8 mouse cellular contexts compared by ENCODE assay signal in the genomic region with DNA sequence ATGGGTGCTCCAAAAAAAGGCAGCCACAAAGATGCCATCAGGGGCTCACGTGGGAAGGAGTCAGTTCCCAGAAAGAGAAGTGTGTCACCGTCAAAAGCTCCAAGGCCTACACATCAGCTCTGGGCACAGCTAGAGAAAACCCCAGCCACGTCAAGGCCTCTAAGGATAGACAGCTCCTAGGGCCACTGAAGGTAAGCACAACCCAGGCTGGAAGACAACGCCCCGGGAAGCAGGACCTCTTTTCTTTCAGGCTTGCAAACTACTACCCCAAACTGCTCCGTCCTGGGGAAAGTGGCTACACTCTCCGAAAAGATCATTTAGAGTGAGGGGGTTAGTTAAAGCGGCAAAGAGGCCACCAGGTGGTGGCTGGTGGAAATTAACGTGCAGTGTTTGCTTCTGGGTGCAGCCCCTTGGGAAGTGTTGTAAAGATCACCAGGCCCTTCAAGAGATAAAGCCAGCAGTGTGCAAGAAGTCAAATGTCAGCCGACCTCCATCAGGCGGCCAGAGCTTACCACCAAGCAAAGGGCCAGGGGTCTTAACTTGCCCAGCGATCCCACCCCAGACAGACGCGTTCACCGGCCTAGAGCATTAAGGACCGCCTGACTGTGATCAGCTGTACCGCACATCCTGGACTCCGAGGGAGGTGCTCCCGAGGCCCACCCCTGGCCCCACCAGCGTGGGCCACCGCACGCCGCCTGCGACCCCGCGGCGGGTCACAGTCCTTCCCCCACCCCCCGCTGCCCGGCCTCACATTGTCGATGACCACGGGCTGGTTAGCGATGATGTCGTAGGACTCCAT. TPM values are rescaled to one million over a fixed set of nuclear protein-coding genes. Genes with fewer than 3 reads are reported as not detected.
DNase-seq lines count a peak whose midpoint lies in the region; ATAC-seq and TF ChIP-seq lines count a peak whose summit lies in the region.

No protein-coding gene starts in this region.

- ATAC-seq in embryonic facial prominence, embryonic 14.5 days (ENCODE audit: low read depth), result peak; percentile 62
- ATAC-seq in limb, embryonic 11.5 days (ENCODE audit: insufficient number of reproducible peaks, low FRiP score, low TSS enrichment, low read depth), result peak; percentile 71
- peak; percentile 64 for ATAC-seq in stomach, postnatal 0 days (ENCODE audit: low FRiP score, low TSS enrichment)

- no peaks in the 10 kb centered on the region for H3K27me3 ChIP-seq in embryonic facial prominence, embryonic 14.5 days (replicated peaks; ENCODE audit: control insufficient read depth, insufficient read depth, low read length)
- H3K27me3 ChIP-seq in hindbrain, embryonic 10.5 days (ENCODE audit: insufficient read depth, poor library complexity, severe bottlenecking), result no peaks in the 10 kb centered on the region
- no peaks in the 10 kb centered on the region for H3K27me3 ChIP-seq in limb, embryonic 11.5 days (ENCODE audit: control insufficient read depth, insufficient read depth, low read length)
- no peaks in the 10 kb centered on the region for H3K27me3 ChIP-seq in stomach, postnatal 0 days (ENCODE audit: control insufficient read depth, insufficient read depth, low read length)

- WGBS in embryonic facial prominence, embryonic 14.5 days, result 2% methylated on average over 15 of the region's 33 CpGs
- WGBS in hindbrain, embryonic 10.5 days, result 1% methylated on average over 33 of the region's 33 CpGs
- under 1% methylated on average over 33 of the region's 33 CpGs for WGBS in limb, embryonic 11.5 days
- under 1% methylated on average over 33 of the region's 33 CpGs for WGBS in stomach, postnatal 0 days

- peaks cover 30% of the 10 kb centered on the region for H3K36me3 ChIP-seq in embryonic facial prominence, embryonic 14.5 days (ENCODE audit: control insufficient read depth, insufficient read depth, low read length)
- H3K36me3 ChIP-seq in hindbrain, embryonic 10.5 days, result peaks cover 37% of the 10 kb centered on the region
- H3K36me3 ChIP-seq in limb, embryonic 11.5 days (ENCODE audit: control insufficient read depth, insufficient read depth, low read length), result peaks cover 17% of the 10 kb centered on the region
- H3K36me3 ChIP-seq in stomach, postnatal 0 days (ENCODE audit: control insufficient read depth, insufficient read depth, low read length), result peaks cover 8% of the 10 kb centered on the region; the same call in 1 of the 2 replicates

- H3K4me3 ChIP-seq in embryonic facial prominence, embryonic 14.5 days (ENCODE audit: low read depth, low read length), result peak overlapping the region; percentile 99
- H3K4me3 ChIP-seq in hindbrain, embryonic 10.5 days, result peak overlapping the region; percentile 95
- peak overlapping the region; percentile 93 for H3K4me3 ChIP-seq in limb, embryonic 11.5 days (ENCODE audit: low read depth, low read length)
- H3K4me3 ChIP-seq in stomach, postnatal 0 days (ENCODE audit: low read depth, low read length), result peak overlapping the region; percentile 99

- H3K4me1 ChIP-seq in embryonic facial prominence, embryonic 14.5 days (ENCODE audit: control insufficient read depth, insufficient read depth, low read length), result 0 out of 2 replicates have a peak, but pooled peaks cover 9% of the 10 kb centered on the region
- H3K4me1 ChIP-seq in hindbrain, embryonic 10.5 days (replicated peaks), result peaks cover 26% of the 10 kb centered on the region
- H3K4me1 ChIP-seq in limb, embryonic 11.5 days (ENCODE audit: control insufficient read depth, insufficient read depth, low read length), result peaks cover 6% of the 10 kb centered on the region
- H3K4me1 ChIP-seq in stomach, postnatal 0 days (replicated peaks; ENCODE audit: control insufficient read depth, insufficient read depth), result 0 out of 2 replicates have a peak, but pooled peaks cover 7% of the 10 kb centered on the region

- H3K27ac ChIP-seq in embryonic facial prominence, embryonic 14.5 days (replicated peaks; ENCODE audit: low read depth, low read length), result peak overlapping the region; percentile 84
- H3K27ac ChIP-seq in hindbrain, embryonic 10.5 days, result peak overlapping the region; percentile 96
- peak overlapping the region; percentile 71; the same call in 1 of the 2 replicates for H3K27ac ChIP-seq in limb, embryonic 11.5 days (replicated peaks; ENCODE audit: low read depth, low read length)
- H3K27ac ChIP-seq in stomach, postnatal 0 days (replicated peaks), result peak overlapping the region; percentile 91

- peak overlapping the region; percentile 61 for H3K4me2 ChIP-seq in embryonic facial prominence, embryonic 14.5 days (ENCODE audit: low read depth, low read length)
- peak overlapping the region; percentile 88 for H3K4me2 ChIP-seq in limb, embryonic 11.5 days (ENCODE audit: low read depth, severe bottlenecking)
- peak overlapping the region; percentile 81 for H3K4me2 ChIP-seq in stomach, postnatal 0 days (replicated peaks; ENCODE audit: low read depth)

- TF ChIP-seq EP300 in stomach, postnatal 0 days (optimal IDR thresholded peaks at IDR 0.05), result no peak

- TF ChIP-seq CTCF in stomach, postnatal 0 days (IDR thresholded peaks at IDR 0.05; ENCODE audit: low read depth), result peak; percentile 61

- peak; percentile 22 for DNase-seq in layer of hippocampus, adult 9-11 months
- no peak for DNase-seq in layer of hippocampus, adult 9-10 months (ENCODE audit: low spot score)
- DNase-seq in adipocyte (ENCODE audit: low spot score), result peak; percentile 52
- peak; percentile 62 for DNase-seq in embryonic facial prominence, embryonic 14.5 days (ENCODE audit: low spot score)
- DNase-seq in hindbrain, embryonic 10.5 days (ENCODE audit: low spot score), result no peak
- peak; percentile 57 for DNase-seq in limb, embryonic 11.5 days (ENCODE audit: low spot score)
- peak; percentile 52 for DNase-seq in mesoderm, embryonic 11.5 days (ENCODE audit: low read depth, low spot score)
- DNase-seq in stomach, postnatal 0 days (ENCODE audit: low spot score), result peak; percentile 48

- H3K9me3 ChIP-seq in embryonic facial prominence, embryonic 14.5 days (ENCODE audit: control insufficient read depth, low read length), result no peaks in the 10 kb centered on the region
- H3K9me3 ChIP-seq in hindbrain, embryonic 10.5 days, result 0 out of 2 replicates have a peak, but pooled peaks cover 3% of the 10 kb centered on the region
- no peaks in the 10 kb centered on the region for H3K9me3 ChIP-seq in limb, embryonic 11.5 days (ENCODE audit: control insufficient read depth, low read length)
- H3K9me3 ChIP-seq in stomach, postnatal 0 days (ENCODE audit: control insufficient read depth, low read length), result no peaks in the 10 kb centered on the region

- H3K9ac ChIP-seq in embryonic facial prominence, embryonic 14.5 days (ENCODE audit: low read depth, low read length), result peak overlapping the region; percentile 93
- H3K9ac ChIP-seq in limb, embryonic 11.5 days (ENCODE audit: low read length), result peak overlapping the region; percentile 89
- peak overlapping the region; percentile 94 for H3K9ac ChIP-seq in stomach, postnatal 0 days (ENCODE audit: low read length)

RNA-seq across cellular contexts. Expression of a gene that starts 0.7 kb away (rescaled TPM):
- polyA plus RNA-seq in embryonic facial prominence, embryonic 14.5 days (2014; fragmentation: Nextera tagmentation; extraction: Ambion mirVana), result not detected in 2 replicates
- 0.15 and 0.22 TPM in 2 replicates for polyA plus RNA-seq in hindbrain, embryonic 10.5 days (2016; fragmentation: Nextera tagmentation; extraction: Ambion mirVana)
- polyA plus RNA-seq in limb, embryonic 11.5 days (2014; fragmentation: Nextera tagmentation; extraction: Ambion mirVana), result 0.31 TPM in 1 of 2 replicates, not detected in the other
- polyA plus RNA-seq in stomach, postnatal 0 days (2015; fragmentation: Nextera tagmentation; extraction: Ambion mirVana), result 0.16 TPM in 1 of 2 replicates, not detected in the other

RNA-seq across cellular contexts. Expression of a gene that starts 5.0 kb away (rescaled TPM):
- 92.7 and 96.4 TPM in 2 replicates for polyA plus RNA-seq in embryonic facial prominence, embryonic 14.5 days (2014; fragmentation: Nextera tagmentation; extraction: Ambion mirVana)
- 135 and 147 TPM in 2 replicates for polyA plus RNA-seq in hindbrain, embryonic 10.5 days (2016; fragmentation: Nextera tagmentation; extraction: Ambion mirVana)
- 108 and 123 TPM in 2 replicates for polyA plus RNA-seq in limb, embryonic 11.5 days (2014; fragmentation: Nextera tagmentation; extraction: Ambion mirVana)
- polyA plus RNA-seq in stomach, postnatal 0 days (2015; fragmentation: Nextera tagmentation; extraction: Ambion mirVana), result 60.5 and 62.2 TPM in 2 replicates

RNA-seq across cellular contexts. Expression of a gene that starts 18.0 kb away (rescaled TPM):
- polyA plus RNA-seq in embryonic facial prominence, embryonic 14.5 days (2014; fragmentation: Nextera tagmentation; extraction: Ambion mirVana), result 579 and 661 TPM in 2 replicates
- 566 and 596 TPM in 2 replicates for polyA plus RNA-seq in hindbrain, embryonic 10.5 days (2016; fragmentation: Nextera tagmentation; extraction: Ambion mirVana)
- polyA plus RNA-seq in limb, embryonic 11.5 days (2014; fragmentation: Nextera tagmentation; extraction: Ambion mirVana), result 490 and 518 TPM in 2 replicates
- 829 and 834 TPM in 2 replicates for polyA plus RNA-seq in stomach, postnatal 0 days (2015; fragmentation: Nextera tagmentation; extraction: Ambion mirVana)

RNA-seq across cellular contexts. Expression of a gene that starts 26.3 kb away (rescaled TPM):
- 1.0 and 1.6 TPM in 2 replicates for polyA plus RNA-seq in embryonic facial prominence, embryonic 14.5 days (2014; fragmentation: Nextera tagmentation; extraction: Ambion mirVana)
- 0.42 and 0.46 TPM in 2 replicates for polyA plus RNA-seq in hindbrain, embryonic 10.5 days (2016; fragmentation: Nextera tagmentation; extraction: Ambion mirVana)
- polyA plus RNA-seq in limb, embryonic 11.5 days (2014; fragmentation: Nextera tagmentation; extraction: Ambion mirVana), result 0.36 and 1.4 TPM in 2 replicates
- polyA plus RNA-seq in stomach, postnatal 0 days (2015; fragmentation: Nextera tagmentation; extraction: Ambion mirVana), result 0.59 and 0.77 TPM in 2 replicates

RNA-seq across cellular contexts. Expression of a gene that starts 52.3 kb away (rescaled TPM):
- polyA plus RNA-seq in embryonic facial prominence, embryonic 14.5 days (2014; fragmentation: Nextera tagmentation; extraction: Ambion mirVana), result 0.36 and 0.67 TPM in 2 replicates
- 0.25 and 0.43 TPM in 2 replicates for polyA plus RNA-seq in hindbrain, embryonic 10.5 days (2016; fragmentation: Nextera tagmentation; extraction: Ambion mirVana)
- polyA plus RNA-seq in limb, embryonic 11.5 days (2014; fragmentation: Nextera tagmentation; extraction: Ambion mirVana), result 0.17 and 0.32 TPM in 2 replicates
- 0.25 and 0.42 TPM in 2 replicates for polyA plus RNA-seq in stomach, postnatal 0 days (2015; fragmentation: Nextera tagmentation; extraction: Ambion mirVana)

Comparison
In these comparisons a context has a peak if more than half of its experiments do, and no peak if none do; other contexts are left out.
1. DNase-seq: peak in layer of hippocampus, adult 9-11 months (single experiment), adipocyte (single experiment), embryonic facial prominence, embryonic 14.5 days (single experiment), limb, embryonic 11.5 days (single experiment), mesoderm, embryonic 11.5 days (single experiment) and stomach, postnatal 0 days (single experiment); none in layer of hippocampus, adult 9-10 months (single experiment) and hindbrain, embryonic 10.5 days (single experiment).
2. Peak in every context shown above with its lines, with median percentiles within 50 percentile points of each other: ATAC-seq, H3K27ac ChIP-seq, H3K4me2 ChIP-seq, H3K4me3 ChIP-seq and H3K9ac ChIP-seq.